Mouse (Mus musculus): ENCODE measurements at regions not wholly inside any gene's neighbourhood (a gene's known extent, or its start where the extent isn't known, plus 50 kb on each side); places are given as distances from the start of the nearest gene placed in this dataset.

- TF ChIP-seq CTCF (IDR thresholded peaks at IDR 0.05; ENCODE audit: borderline replicate concordance, insufficient read depth, low read depth, low read length): no peak
- no peak for TF ChIP-seq POLR2A (IDR thresholded peaks at IDR 0.05; ENCODE audit: borderline replicate concordance, insufficient read depth, low read length)
Observed at GRCm38 (mm10) chr12:25155396-25155795, 58.5 kb upstream of the Id2 start.
